Mouse (Mus musculus): Measurements from ENCODE around the gene Slc35g1. TPM values are rescaled to one million over a fixed set of nuclear protein-coding genes. Genes with fewer than 3 reads are reported as not detected.

Slc35g1 gene
- polyA plus RNA-seq (2012; rRNA removed): 1.7 and 2.3 TPM in 2 replicates

DNA sequence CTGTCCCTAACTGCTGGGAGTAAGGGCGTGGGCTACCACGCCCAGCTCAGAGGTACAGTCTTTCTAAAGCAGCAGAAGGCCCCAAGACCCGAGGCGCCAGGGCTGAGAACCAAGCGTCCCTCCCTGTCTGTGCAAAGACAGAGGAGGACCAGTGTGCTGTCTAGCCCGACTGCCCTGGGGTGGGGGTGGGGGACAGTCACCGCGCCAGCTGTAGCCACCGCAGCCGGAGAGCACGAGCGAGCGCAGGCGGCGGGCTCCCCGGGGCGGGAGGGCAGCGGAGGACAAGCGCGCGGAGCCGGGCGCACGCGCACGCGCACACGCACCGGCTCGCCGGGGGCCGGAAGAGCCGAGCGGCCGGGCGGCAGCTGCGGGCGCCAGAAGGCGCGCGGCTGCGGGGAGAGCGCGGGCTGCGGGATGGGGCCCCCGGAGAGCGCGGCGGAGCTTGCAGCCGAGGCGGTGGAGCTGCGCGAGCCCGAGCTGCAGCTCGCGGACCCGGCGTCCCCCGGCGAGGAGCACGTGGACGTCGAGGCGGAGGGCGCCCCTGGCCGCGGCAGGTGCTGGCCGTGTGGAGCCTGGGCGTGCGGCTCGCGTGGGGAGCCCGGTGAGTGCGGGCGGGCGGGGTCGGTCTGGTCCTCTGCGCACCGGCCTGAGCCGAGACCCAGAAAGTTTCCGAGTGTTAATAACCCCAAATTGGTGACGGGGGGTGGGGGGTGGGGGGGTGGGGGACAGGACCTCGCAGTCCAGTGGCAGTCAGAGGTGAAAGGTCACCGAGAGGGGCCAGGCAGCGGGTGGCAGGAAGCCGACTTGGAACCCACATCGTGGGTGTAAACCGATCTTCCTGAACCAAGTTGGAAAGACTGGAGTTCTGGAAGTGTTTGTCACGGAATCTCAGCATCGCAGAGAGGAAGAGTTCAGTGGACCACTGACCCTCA, at the start of gene Slc35g1:
Gene Slc35g1 (plus strand): TSS at position 280 of the 932 bp plus-strand sequence.
- 1% methylated on average over 88 of the region's 90 CpGs for WGBS
- TF ChIP-seq POLR2A (IDR thresholded peaks at IDR 0.05; ENCODE audit: borderline replicate concordance, extremely low read depth, low read depth, low read length): no peak
- TF ChIP-seq CTCF (IDR thresholded peaks at IDR 0.05; ENCODE audit: insufficient read depth, low read length): no peak
- Histone ChIP-seq H3K4me3 (replicated peaks; ENCODE audit: extremely low read depth, low read depth, low read length) (peak within 1 kb of the TSS; percentile 86), H3K4me1 (ENCODE audit: control insufficient read depth, insufficient read depth, low read length) (peaks cover 3% of the 10 kb centered on the region)
- DNase-seq: peak; percentile 33

DNA sequence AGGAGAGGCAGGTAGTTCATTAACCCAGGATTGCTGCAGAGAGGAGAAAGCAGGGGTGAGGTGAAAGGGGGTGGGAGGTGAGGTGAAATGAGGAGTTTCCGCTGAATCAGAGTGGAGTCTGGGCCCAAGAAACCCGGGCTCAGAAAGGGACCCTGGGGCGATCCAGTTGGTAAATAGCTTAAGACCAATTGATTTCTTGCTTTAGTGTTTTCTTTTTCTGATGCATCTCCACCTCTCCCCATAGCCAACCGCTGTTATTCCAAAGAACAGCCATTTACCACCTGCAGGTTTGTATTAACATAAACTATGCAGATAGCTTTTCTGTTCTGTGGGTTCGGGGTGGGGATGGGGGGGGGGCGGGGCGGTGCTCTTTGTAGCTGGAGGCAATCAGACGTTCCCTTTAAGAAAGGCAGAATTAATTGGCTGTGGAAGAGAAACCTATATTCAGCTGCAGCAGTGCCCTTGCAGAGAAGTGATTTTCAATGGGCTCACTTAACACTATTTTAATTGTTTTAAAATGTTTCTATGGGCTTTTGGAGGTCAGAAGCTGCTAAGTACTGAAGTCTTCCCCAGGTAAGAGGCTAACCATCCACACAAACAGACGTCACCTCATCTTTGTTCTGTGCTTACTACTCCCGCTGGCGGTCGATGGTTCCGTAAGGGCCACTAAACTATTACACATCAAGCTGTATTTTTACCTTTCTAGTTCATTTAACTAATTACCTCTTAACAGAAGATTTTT, 47.3 kb upstream of the Slc35g1 start:
- 36% methylated on average over 13 of the region's 13 CpGs for WGBS
- no peak overlapping the region for H3K4me3 ChIP-seq (replicated peaks; ENCODE audit: extremely low read depth, low read depth, low read length)
- no peaks in the 10 kb centered on the region for H3K4me1 ChIP-seq (ENCODE audit: control insufficient read depth, insufficient read depth, low read length)
- TF ChIP-seq POLR2A (IDR thresholded peaks at IDR 0.05; ENCODE audit: borderline replicate concordance, extremely low read depth, low read depth, low read length) (no peak), CTCF (IDR thresholded peaks at IDR 0.05; ENCODE audit: insufficient read depth, low read length) (no peak)
- DNase-seq: no peak

DNA sequence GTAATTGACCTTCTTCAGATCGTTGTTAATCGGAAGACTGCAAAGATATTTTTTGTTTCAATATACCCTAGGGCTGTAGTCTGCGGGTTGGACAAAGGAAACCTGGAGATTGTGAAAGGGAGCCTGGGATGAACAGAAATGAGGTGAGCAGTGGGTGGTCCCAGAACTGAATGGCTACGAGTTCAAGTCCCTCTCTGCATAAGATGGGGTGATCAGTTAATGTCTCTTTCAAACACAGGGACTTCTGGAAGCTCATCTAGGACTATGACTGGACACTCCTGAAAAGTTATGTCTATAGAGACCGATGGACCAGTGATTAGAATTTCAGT, 46.8 kb upstream of the Slc35g1 start:
- Histone ChIP-seq H3K4me1 (ENCODE audit: control insufficient read depth, insufficient read depth, low read length) (no peaks in the 10 kb centered on the region), H3K4me3 (replicated peaks; ENCODE audit: extremely low read depth, low read depth, low read length) (no peak overlapping the region)
- DNase-seq: no peak
- TF ChIP-seq CTCF (IDR thresholded peaks at IDR 0.05; ENCODE audit: insufficient read depth, low read length) (no peak), POLR2A (IDR thresholded peaks at IDR 0.05; ENCODE audit: borderline replicate concordance, extremely low read depth, low read depth, low read length) (no peak)
- 78% methylated on average over 5 of the region's 5 CpGs for WGBS

DNA sequence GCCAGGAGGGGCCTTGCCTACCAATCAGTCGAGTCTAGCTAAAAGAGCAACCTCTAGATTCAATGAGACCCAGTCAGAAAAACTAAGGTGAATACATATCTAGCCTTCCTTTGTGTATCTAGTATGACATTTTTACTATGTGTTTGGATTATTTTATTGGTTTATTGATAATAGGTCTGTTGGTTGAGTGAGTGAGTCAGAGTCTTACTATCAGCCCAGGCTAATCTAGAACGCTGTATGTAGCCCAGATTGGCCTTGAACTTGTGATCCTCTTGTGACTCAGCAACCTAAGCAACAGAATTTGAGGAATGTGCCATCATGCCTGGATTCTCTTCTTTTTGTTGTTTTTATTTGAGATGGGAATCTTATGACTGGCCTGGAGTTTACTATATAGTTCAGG, 44.6 kb upstream of the Slc35g1 start:
- no peak for TF ChIP-seq POLR2A (IDR thresholded peaks at IDR 0.05; ENCODE audit: borderline replicate concordance, extremely low read depth, low read depth, low read length)
- TF ChIP-seq CTCF (IDR thresholded peaks at IDR 0.05; ENCODE audit: insufficient read depth, low read length): no peak
- Histone ChIP-seq H3K4me3 (replicated peaks; ENCODE audit: extremely low read depth, low read depth, low read length) (no peak overlapping the region), H3K4me1 (ENCODE audit: control insufficient read depth, insufficient read depth, low read length) (no peaks in the 10 kb centered on the region)
- DNase-seq: no peak
- WGBS: 86% methylated on average over 2 of the region's 2 CpGs

DNA sequence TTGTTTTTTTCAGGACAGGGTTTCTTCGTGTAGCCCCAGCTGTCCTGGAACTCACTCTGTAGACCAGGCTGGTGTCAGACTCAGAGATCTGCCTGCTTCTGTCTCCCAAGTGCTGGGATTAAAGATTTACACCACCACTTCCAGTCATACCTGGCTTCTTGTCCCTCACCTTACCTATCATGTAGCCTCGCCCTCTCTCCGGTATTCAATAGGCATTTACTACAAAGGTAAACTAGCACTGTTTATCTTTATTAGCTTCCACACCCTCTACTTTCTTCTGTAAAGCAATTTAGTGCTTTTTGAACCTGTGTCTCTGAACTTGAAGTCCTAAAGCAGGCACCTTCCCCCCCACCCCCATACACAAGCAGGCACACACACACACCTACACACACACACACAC, 44.1 kb upstream of the Slc35g1 start:
- no peaks in the 10 kb centered on the region for H3K4me1 ChIP-seq (ENCODE audit: control insufficient read depth, insufficient read depth, low read length)
- DNase-seq: no peak
- WGBS: 73% methylated on average over 3 of the region's 3 CpGs
- TF ChIP-seq CTCF (IDR thresholded peaks at IDR 0.05; ENCODE audit: insufficient read depth, low read length) (no peak), POLR2A (IDR thresholded peaks at IDR 0.05; ENCODE audit: borderline replicate concordance, extremely low read depth, low read depth, low read length) (no peak)
- no peak overlapping the region for H3K4me3 ChIP-seq (replicated peaks; ENCODE audit: extremely low read depth, low read depth, low read length)

DNA sequence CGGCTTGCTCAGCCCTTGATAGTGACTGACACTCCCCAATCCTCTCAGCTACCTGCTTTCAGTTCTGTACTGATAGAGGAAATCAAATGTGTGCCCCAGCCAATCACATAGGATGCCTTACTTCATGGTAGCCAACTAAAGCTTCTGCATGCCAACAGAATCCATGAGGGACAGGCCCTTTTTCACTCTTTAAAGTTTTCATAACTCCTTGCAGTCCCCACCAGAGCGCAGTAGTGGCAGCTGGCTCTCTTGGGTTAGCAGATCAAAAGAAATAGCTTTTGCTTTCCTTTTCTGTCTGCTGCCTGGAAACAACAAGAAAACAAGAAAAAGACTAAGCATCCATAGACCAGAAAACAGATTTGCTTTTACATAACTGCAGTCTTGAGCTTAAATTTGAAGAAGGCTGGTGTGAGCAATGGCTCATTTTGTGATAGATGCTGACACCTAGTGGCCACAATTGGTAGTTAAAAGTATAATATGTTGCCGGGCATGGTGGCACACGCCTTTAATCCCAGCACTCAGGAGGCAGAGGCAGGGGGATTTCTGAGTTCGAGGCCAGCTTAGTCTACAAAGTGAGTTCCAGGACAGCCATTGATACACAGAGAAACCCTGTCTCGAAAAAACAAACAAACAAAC, 43.2 kb upstream of the Slc35g1 start:
- DNase-seq: no peak

DNA sequence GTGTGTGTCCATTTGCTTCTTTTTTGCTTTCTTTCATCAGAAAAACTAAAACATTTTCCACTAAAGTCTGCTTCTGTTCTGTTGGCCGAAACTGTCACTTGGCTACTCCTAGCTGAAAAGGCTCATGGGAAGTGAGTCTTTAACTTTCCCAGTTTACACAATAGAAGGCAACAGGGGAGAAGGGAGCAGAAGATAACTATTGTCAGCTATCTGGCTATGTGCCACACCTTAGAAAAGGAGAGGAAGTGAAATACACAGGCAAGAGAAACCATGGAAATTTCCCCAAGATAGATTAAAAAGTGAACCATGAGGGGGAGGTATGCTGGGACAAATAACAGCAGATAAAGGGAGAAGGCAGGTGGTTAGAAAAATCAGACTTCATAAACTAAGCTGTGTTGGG, 41.5 kb upstream of the Slc35g1 start:
- Histone ChIP-seq H3K4me3 (replicated peaks; ENCODE audit: extremely low read depth, low read depth, low read length) (no peak overlapping the region), H3K4me1 (ENCODE audit: control insufficient read depth, insufficient read depth, low read length) (no peaks in the 10 kb centered on the region)
- no peak for DNase-seq
- TF ChIP-seq CTCF (IDR thresholded peaks at IDR 0.05; ENCODE audit: insufficient read depth, low read length): no peak
- TF ChIP-seq POLR2A (IDR thresholded peaks at IDR 0.05; ENCODE audit: borderline replicate concordance, extremely low read depth, low read depth, low read length): no peak
- WGBS: 54% methylated on average over 1 of the region's 1 CpGs

More for the DNA sequence above, 43.2 kb upstream of the Slc35g1 start:
- TF ChIP-seq CTCF (IDR thresholded peaks at IDR 0.05; ENCODE audit: insufficient read depth, low read length) (0 out of 2 replicates have a peak, but pooled peaks have one; percentile 1), POLR2A (IDR thresholded peaks at IDR 0.05; ENCODE audit: borderline replicate concordance, extremely low read depth, low read depth, low read length) (no peak)
- Histone ChIP-seq H3K4me3 (replicated peaks; ENCODE audit: extremely low read depth, low read depth, low read length) (no peak overlapping the region), H3K4me1 (ENCODE audit: control insufficient read depth, insufficient read depth, low read length) (no peaks in the 10 kb centered on the region)
- WGBS: 29% methylated on average over 6 of the region's 6 CpGs

DNA sequence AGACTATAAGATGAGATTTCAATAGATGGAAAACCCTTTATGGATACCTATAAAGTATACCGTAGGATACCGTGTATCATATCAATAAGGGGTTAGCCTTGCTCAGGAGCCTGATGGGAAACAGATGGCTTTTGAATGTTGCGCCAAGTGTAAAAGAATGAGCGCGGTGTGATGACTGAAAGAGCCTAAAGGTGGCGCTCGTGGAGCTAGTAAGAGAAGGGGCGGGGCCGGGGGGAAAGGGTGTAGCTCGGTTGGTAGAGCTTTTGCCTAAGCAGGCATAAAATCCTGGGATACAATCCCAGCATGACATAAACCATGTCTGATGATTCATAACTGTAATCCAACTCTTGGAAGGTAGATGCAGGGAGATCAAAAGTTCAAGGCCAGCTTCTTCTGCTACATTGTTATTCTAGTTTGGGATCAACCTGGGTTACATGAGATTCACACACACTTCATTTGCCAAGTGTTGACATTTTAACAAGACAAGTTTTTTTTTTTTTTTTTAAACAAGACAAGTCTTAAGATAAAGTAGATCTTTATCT, 40.9 kb upstream of the Slc35g1 start:
- 49% methylated on average over 10 of the region's 10 CpGs for WGBS
- Histone ChIP-seq H3K4me3 (replicated peaks; ENCODE audit: extremely low read depth, low read depth, low read length) (no peak overlapping the region), H3K4me1 (ENCODE audit: control insufficient read depth, insufficient read depth, low read length) (no peaks in the 10 kb centered on the region)
- DNase-seq: no peak
- TF ChIP-seq POLR2A (IDR thresholded peaks at IDR 0.05; ENCODE audit: borderline replicate concordance, extremely low read depth, low read depth, low read length) (no peak), CTCF (IDR thresholded peaks at IDR 0.05; ENCODE audit: insufficient read depth, low read length) (no peak)

DNA sequence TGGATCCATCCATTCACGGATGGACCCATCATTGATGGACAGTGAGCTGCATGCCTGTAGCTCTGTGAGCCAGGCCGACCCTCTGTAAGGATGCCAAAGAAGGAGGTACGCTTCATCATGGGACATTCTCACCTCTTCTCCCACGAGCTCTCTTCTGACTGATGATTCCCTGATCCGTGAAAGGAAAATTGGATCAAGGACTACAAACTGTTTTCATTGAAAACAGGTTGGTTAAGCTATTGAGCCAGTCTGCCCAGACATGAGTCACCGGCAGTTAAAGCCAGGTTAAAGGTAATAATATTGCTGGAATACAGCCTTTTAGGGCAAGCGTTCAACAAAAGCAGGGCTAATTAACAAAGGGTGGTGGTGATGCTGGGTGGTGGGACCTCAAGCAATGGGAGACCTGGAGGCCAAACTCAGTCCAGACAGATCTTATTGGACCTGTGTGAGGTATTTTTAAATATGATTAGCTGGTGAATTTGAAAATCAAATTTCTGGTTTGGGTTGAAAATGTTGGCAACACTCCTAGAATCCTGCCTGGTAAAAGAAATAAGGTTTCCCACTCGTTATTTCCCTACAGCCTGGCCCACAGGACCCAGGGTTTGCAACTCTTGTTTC, 39.5 kb upstream of the Slc35g1 start:
- Histone ChIP-seq H3K4me3 (replicated peaks; ENCODE audit: extremely low read depth, low read depth, low read length) (no peak overlapping the region), H3K4me1 (ENCODE audit: control insufficient read depth, insufficient read depth, low read length) (no peaks in the 10 kb centered on the region)
- TF ChIP-seq CTCF (IDR thresholded peaks at IDR 0.05; ENCODE audit: insufficient read depth, low read length) (no peak), POLR2A (IDR thresholded peaks at IDR 0.05; ENCODE audit: borderline replicate concordance, extremely low read depth, low read depth, low read length) (no peak)
- no peak for DNase-seq
- 77% methylated on average over 8 of the region's 8 CpGs for WGBS
